Mouse (Mus musculus): ENCODE results near the gene Dcst1.

Gene Dcst1

DNA sequence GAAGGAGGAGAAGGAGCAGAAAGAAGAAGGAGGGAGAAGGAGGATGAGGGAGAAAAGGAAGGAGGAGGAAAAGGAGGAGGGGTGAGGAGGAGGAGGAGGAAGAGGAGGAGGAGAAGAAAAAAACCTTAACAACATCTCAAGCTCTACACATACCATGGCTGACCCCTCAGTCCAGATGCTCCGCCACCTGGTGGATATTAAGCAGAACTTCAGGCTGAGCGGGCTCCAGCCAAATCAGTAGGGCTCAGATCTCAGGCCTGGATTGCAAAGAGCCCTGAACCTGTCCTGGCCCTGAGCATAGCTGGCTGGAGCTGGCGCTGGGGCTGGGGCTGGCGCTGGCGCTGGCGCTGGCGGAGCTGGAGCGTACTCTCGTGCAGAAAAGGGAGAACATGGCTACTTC is 57.0 kb downstream of the Dcst1 start:
- peak; percentile 52 to 64 for DNase-seq (ENCODE audit: low spot score in 2 of 2)

DNA sequence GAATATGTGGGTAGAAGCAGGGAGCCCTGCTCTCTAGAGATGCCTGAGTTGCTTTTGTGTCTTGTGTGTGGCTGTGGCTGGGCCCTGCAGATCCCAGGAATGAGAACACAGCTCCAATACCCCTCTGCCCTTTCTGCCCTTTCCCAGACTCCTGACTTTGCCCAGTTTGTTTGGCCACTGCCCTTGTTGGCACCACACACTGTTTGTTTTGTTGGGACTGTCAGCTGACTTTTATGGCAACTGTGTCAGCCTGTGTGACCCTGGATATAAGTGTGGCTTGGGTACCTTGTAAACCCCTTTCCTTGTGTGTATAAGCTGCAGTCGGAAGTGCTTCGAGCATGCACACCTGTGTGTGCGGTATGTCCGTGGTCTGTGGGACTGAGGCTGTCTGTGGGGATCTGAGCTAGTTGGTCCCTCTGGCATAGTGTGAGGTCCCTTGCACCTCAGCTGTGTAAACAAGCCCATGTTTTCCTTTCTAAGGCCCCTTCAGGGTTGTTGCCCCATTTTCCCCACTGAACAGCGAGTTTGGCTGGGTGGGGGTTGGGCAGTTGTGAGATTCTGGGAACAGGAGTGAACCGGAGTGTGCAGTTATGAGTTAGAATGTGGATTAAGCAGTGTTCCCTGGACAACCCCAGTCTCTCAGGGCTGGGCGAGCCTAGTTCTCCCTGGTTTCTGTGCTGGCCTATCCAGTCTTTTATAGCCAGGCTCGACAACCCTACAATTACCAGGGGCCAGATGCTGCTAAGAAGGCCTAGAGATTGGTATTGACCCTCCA is 59.3 kb downstream of the Dcst1 start:
- no peak for DNase-seq (ENCODE audit: low spot score in 2 of 2)

DNA sequence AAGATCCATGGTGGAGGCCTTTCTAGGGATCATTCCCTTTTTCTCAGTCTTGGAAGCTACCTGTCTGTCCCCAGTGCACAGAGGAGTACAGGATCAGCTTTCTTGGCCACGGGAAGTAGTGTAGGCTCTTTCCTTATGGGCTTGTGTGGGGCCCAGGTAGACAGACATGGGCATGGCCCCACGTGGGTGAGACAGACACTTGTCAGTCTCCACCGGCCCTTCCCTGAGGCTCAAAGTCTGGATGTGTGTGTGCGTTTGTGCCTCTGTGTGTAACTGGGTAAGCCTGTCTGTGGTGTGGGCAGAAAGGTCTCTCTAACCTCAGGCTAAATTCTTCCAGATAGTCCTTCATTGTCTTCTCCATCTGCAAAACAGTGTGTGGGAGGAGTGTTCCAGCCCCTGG is 59.9 kb downstream of the Dcst1 start:
- no peak for DNase-seq (ENCODE audit: low spot score in 2 of 2)

DNA sequence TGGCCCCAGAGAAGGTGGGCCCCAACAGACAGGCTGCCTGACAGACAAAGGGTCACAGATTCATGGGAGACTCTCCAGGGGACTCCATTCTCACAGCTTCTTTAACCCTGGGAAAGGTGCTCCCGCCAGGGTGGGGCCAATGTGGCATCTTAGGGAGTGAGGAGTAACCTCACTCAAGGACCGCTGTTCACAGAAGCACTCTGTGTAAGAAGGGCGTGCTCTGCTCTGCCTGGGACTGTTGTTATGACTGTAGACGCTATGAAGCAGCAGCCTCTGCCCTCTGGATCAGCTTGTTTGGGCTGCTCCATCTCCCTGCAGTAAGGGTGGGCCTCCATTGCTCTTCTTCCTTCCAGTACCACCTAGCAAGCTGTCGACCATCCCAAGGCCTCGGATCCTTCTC is 60.6 kb downstream of the Dcst1 start:
- DNase-seq (ENCODE audit: low spot score in 2 of 2) = no peak

DNA sequence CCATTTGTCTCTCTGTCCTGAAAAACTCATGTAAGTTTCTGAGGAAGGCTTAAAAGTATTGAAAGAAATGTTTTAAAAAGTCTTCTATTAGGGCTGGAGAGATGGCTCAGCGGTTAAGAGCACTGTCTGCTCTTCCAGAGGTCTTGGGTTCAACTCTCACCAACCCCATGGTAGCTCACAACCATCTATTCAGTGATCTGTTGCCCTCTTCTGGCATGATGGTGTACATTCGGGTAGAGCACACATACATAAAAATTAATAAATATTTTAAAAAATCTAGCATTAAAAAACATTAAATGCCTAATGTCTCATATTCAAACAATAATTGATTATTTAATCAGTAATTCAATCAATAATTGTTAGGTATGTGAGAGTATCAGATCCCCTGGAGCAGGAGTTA is 64.5 kb downstream of the Dcst1 start:
- no peak for DNase-seq (ENCODE audit: low spot score in 2 of 2)
